Mouse (Mus musculus) cerebral cortex, adult 2 months (tissue): ENCODE results near the gene Tspan11.

Experiments used
- WGBS: fragments of 180-500 bp; shearing (Covaris S2); methylation state at CpG from one replicate; pipeline ENCODE4 v1.1.7; 2018; 5-methylcytosine and 5-hydroxymethylcytosine counted together

Gene Tspan11

DNA sequence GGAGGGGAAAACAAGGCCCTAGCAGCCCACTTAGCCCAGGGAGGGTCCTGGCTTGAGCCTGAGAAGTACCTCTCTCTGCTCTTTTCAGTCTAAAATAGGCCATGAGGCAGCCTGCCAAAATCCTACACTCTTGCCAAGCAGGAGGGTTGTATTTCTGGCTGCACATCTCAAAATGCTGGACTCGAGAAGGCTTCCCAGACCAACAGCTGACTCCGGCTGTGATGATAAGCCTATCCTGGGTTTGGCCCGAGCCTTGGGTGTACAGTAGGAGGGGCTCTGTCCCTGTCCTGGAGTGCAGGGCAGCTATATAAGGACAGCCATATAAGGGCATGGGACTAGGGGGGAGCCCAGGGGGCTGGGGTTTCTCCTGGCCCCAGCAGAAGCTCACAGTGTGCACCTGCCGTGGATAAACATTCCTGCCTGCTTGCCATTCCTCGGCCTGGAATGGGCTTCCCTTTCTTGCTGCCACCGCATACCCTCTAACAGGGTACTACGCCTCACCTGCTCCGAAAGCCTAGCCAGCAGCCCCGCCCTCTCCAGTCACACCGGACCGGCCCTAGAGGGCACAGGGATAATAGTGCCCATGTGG lies 102.3 kb downstream of the Tspan11 start:
- 50% methylated on average over 11 of the region's 11 CpGs for WGBS

- WGBS, result 87% methylated on average over 11 of the region's 11 CpGs
These were observed 104.3 kb downstream of the Tspan11 start for GRCm38 (mm10) chr6:127991509-127992176.

GRCm38 (mm10) chr6:127992993-127993392 lies 105.6 kb downstream of the Tspan11 start:
- 91% methylated on average over 8 of the region's 8 CpGs for WGBS

DNA sequence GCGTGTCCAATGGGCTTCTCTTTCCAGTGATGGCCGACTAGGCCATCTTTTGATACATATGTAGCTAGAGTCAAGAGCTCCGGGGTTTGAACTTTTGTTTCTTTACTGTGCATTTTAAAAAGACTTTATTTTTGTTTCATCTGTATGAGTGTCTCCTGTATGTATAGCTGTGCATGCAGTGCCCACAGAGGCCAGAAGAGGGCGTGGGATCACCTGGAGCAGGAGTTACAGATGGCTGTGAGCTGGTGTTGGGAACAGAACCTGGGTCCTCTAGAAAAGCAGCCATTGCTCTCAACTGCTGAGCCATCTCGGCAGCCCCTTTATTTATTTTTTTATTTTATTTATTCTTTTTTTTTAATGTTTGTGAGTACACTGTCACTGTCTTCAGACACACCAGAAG lies 109.5 kb downstream of the Tspan11 start:
- 85% methylated on average over 5 of the region's 5 CpGs for WGBS

DNA sequence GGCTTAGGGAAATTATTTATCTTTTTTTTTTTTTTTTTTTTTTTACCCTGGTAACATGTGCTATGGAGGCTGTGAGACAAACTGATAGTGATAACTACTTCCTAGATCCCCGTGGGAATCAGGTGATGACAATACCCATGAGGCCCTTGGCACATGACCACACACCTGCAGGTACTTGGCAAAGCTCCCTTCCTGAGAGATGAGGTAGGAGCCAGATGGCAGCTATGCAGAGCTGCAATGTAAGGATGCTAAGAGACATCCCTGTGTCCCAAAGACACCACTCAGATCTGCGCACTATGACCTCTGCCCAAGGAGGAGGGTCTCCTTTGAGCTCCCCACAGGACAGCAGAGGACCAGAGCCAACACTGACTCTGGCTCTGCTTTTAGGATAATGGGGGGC lies 111.7 kb downstream of the Tspan11 start:
- whole genome bisulfite sequencing, result 66% methylated on average over 2 of the region's 2 CpGs

DNA sequence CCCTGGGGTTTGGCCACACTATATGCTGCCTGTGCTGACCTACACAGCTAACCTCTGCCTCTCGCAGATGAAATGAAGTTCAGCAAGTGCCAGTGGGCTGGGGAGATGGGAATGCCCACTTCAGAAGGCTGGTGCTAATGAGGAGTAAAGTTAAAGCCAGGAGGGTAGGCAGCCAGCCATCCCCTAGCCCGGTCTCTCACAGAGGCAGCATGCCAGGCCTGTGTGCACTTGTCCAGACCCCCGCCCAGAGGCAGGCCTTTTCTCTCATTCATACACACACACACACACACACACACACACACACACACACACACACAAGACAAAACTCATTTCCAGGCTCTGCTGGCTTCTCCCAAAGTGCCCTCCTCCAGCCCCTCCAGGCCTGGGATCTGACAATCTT lies 113.4 kb downstream of the Tspan11 start:
- 88% methylated on average over 3 of the region's 3 CpGs for WGBS

DNA sequence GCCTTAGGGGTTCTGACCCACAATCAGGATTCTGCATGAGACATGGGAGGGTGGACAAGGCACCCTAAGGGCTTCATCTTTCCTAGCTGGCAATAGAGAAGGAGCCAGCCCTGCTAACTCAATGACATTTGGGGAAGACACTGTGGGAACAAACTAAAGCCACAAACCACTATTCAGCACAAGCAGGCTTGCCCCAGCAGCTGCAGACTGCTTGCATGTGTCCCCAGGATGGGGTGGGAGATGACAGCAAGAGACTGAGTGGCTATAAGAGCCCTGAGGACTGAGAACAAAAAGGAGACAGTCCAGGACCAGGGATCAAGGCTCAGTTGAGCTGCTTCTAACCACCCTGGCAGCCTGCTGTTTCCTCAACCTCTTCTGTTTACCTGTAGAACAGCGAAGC lies 114.2 kb downstream of the Tspan11 start:
- WGBS, result 94% methylated on average over 1 of the region's 1 CpGs

DNA sequence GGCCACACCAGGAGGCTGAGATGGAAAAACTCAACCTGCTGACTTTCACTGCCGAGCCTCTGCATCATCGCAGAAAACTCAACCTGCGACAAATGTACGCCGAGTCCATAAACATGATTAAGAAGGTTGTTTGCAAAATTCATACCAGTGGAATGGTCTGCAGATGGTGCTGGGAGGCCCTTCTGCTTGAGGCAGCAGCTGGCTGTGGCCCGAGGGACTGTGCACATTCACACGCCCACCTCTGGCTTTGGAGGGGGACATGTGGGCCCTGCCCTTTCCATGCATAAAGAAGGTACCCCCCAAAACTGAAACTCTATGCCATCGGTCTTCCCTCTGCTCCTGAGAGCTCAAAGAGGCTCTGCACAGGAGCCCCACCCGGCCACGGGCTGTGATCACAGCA lies 114.7 kb downstream of the Tspan11 start:
- 87% methylated on average over 10 of the region's 10 CpGs for WGBS

DNA sequence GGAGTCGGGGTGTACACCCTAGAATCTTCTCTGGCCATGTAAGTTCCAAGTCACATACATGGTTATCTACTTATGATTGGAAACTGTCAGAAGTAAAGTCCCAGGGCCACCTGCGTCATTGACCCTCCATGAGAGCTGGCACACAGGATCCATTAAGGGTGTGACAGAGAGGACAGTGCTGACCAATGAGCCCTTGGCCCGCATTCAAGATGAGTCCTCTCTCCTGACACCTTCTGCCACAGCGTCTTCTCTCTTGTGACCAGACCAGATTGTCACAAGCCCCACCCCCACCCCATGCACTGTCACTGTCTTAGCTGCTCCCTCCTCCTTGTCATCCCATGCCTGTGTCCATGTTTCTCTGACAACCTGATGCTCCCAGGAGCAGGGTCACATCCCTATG lies 115.3 kb downstream of the Tspan11 start:
- 92% methylated on average over 4 of the region's 4 CpGs for WGBS

DNA sequence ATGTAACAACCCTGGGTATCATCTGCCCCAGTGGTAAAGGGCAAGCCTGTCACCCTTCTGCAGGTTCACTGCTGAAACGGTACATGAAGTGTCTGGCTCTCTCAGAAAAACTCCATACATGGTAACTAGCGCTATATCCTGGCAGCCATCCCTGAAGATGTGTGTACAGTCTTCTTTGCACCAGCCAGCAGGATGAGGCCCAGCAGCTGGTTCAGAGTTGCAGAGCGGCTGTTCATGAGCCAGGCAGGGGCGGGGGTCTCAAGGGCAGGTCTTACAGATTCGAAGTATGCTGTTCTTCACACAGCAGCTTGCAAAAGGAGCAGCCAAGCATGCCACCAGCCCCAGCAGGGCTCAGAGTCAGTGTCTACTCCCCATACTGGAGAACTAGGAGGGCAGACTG lies 116.2 kb downstream of the Tspan11 start:
- WGBS, result 60% methylated on average over 5 of the region's 5 CpGs
